Mouse (Mus musculus) lung, adult 2 months (tissue): ENCODE data around the gene Ly6g6d.

Experiments used
- CTCF ChIP-seq: fragments of 200-500 bp; IDR thresholded peaks from 2 replicates; pipeline ENCODE4 v1.5.1; 2011; ENCODE audit warnings: mild to moderate bottlenecking, low read length, control low read depth; ENCODE audit not compliant: insufficient read depth
- POLR2A ChIP-seq: fragments of 200-500 bp; IDR thresholded peaks from 2 replicates; pipeline ENCODE4 v1.6.1; 2011; ENCODE audit warnings: low read depth, mild to moderate bottlenecking, control low read depth, low read length, borderline replicate concordance; ENCODE audit errors: extremely low read depth

- TF ChIP-seq POLR2A (peak; percentile 81), CTCF (no peak)
Observed at GRCm38 (mm10) chr17:35121143-35121799, 43.4 kb upstream of the Ly6g6d start, which contains the start of gene Gpank1.
